Mouse (Mus musculus): Measurements from ENCODE around the gene Lrrc52.

Gene Lrrc52

GRCm38 (mm10) chr1:167405237-167405636 lies 61.3 kb downstream of the Lrrc52 start:
- TF ChIP-seq GATA4 (IDR thresholded peaks at IDR 0.05; ENCODE audit: insufficient replicate concordance, low read length), result no peak

All from liver, adult (tissue).